ENCODE assay signal across 8 mouse cellular contexts in the genomic region with DNA sequence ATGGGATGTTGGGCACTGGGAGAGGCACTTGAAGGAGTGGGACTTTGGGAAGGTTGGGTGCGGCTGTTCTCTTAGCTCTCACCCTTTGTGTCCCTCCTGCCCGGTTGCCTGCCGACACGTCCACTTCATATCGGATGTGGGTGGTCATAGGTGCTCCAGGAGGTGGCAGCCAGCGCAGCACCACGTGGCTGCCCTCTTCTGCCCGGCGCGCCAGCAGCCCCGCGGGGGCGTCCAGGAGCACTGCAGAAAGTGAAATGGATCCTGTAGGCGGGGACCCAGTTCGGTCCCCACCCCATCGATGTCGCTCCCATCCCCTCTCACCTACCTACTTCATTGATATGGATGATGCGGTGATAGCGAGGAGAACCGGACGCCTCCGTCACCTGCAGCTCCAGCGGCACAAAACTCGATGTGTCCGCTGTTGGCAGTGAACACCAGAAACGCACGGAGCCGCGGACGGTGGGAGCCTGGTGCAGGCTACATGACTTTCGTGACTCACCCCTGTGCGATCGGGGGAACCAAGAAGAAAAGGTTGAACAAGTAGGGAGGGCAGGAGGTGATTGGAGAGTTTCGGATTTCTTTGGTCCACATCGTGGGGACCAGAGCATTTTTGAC. TPM values are rescaled to one million over a fixed set of nuclear protein-coding genes. Genes with fewer than 3 reads are reported as not detected.
DNase-seq lines count a peak whose midpoint lies in the region; ATAC-seq and TF ChIP-seq lines count a peak whose summit lies in the region.

No protein-coding gene starts in this region.

- ATAC-seq in kidney, embryonic 14.5 days (ENCODE audit: low FRiP score, low TSS enrichment), result no peak
- ATAC-seq in hindbrain, postnatal 0 days, result no peak
- peak; percentile 10; the same call in 1 of the 2 replicates for ATAC-seq in megakaryocyte progenitor cell, adult 5-6 weeks (replicated peaks; ENCODE audit: poor library complexity)

- no peak for TF ChIP-seq POLR2A in cortical plate, adult 2 months (IDR thresholded peaks at IDR 0.05; ENCODE audit: extremely low read depth, insufficient read depth, low read length)

- H3K9ac ChIP-seq in kidney, embryonic 14.5 days (ENCODE audit: low read depth, low read length), result peak overlapping the region; percentile 47; the same call in 1 of the 2 replicates
- no peak overlapping the region for H3K9ac ChIP-seq in hindbrain, postnatal 0 days (replicated peaks; ENCODE audit: low read length)

- peaks cover 29% of the 10 kb centered on the region for H3K4me1 ChIP-seq in kidney, embryonic 14.5 days (ENCODE audit: control insufficient read depth, insufficient read depth, low read length)
- no peaks in the 10 kb centered on the region for H3K4me1 ChIP-seq in cortical plate, adult 2 months (ENCODE audit: control insufficient read depth, insufficient read depth, low read length)
- H3K4me1 ChIP-seq in hindbrain, postnatal 0 days (ENCODE audit: insufficient read depth, low read length), result peaks cover 14% of the 10 kb centered on the region

- no peaks in the 10 kb centered on the region; the same call in 1 of the 2 replicates for H3K36me3 ChIP-seq in kidney, embryonic 14.5 days (ENCODE audit: control insufficient read depth, insufficient read depth, low read length)
- no peaks in the 10 kb centered on the region for H3K36me3 ChIP-seq in hindbrain, postnatal 0 days (ENCODE audit: insufficient read depth, low read length)

- TF ChIP-seq CTCF in cortical plate, adult 2 months (IDR thresholded peaks at IDR 0.05; ENCODE audit: extremely low read depth, insufficient read depth, low read length), result no peak
- TF ChIP-seq CTCF in hindbrain, postnatal 0 days (IDR thresholded peaks at IDR 0.05; ENCODE audit: low read depth), result no peak

- peak overlapping the region; percentile 51 for H3K4me3 ChIP-seq in kidney, embryonic 14.5 days (ENCODE audit: low read length)
- H3K4me3 ChIP-seq in cortical plate, adult 2 months (ENCODE audit: insufficient read depth, low read length), result peak overlapping the region; percentile 23
- peak overlapping the region; percentile 40 for H3K4me3 ChIP-seq in hindbrain, postnatal 0 days (ENCODE audit: low read length)

- H3K4me2 ChIP-seq in kidney, embryonic 14.5 days (replicated peaks; ENCODE audit: low read depth, low read length), result peak overlapping the region; percentile 82
- peak overlapping the region; percentile 82 for H3K4me2 ChIP-seq in hindbrain, postnatal 0 days (ENCODE audit: low read depth, low read length)

- DNase-seq in kidney, postnatal 25 days, result no peak
- DNase-seq in hindbrain, postnatal 0 days (ENCODE audit: low spot score), result no peak
- DNase-seq in urinary bladder, postnatal 36 days (ENCODE audit: low spot score in 2 of 2), result no peak
- no peak for DNase-seq in adrenal gland, adult 8-10 months
- DNase-seq in right cerebral cortex, postnatal 25 days, result no peak

- H3K27ac ChIP-seq in kidney, embryonic 14.5 days (ENCODE audit: low read depth, low read length), result no peak overlapping the region
- H3K27ac ChIP-seq in cortical plate, adult 2 months (ENCODE audit: insufficient read depth, low read length), result no peak overlapping the region
- no peak overlapping the region for H3K27ac ChIP-seq in hindbrain, postnatal 0 days

- H3K27me3 ChIP-seq in kidney, embryonic 14.5 days (ENCODE audit: control insufficient read depth, insufficient read depth, low read length), result peaks cover 12% of the 10 kb centered on the region
- H3K27me3 ChIP-seq in hindbrain, postnatal 0 days (ENCODE audit: insufficient read depth, low read length), result peaks cover 33% of the 10 kb centered on the region

- 1% methylated on average over 35 of the region's 35 CpGs for WGBS in kidney, embryonic 14.5 days
- 4% methylated on average over 34 of the region's 35 CpGs for WGBS in hindbrain, postnatal 0 days

- no peaks in the 10 kb centered on the region for H3K9me3 ChIP-seq in kidney, embryonic 14.5 days (ENCODE audit: control insufficient read depth, low read length)
- no peaks in the 10 kb centered on the region for H3K9me3 ChIP-seq in hindbrain, postnatal 0 days (ENCODE audit: low read length)

RNA-seq across cellular contexts. Expression of gene Epor, which starts 1.8 kb away (rescaled TPM):
- polyA plus RNA-seq in kidney, embryonic 14.5 days (2014; fragmentation: Nextera tagmentation; extraction: Ambion mirVana), result 10.5 and 11.4 TPM in 2 replicates
- 12.6 and 15.3 TPM in 2 replicates for polyA plus RNA-seq in cortical plate, adult 2 months (2012; rRNA removed)
- total RNA-seq in hindbrain, postnatal 0 days (2014; rRNA removed), result 0.89 and 1.7 TPM in 2 replicates
- polyA plus RNA-seq in hindbrain, postnatal 0 days (2015; fragmentation: Nextera tagmentation; extraction: Ambion mirVana), result 2.3 TPM in 2 replicates
- 3.0 and 6.0 TPM in 2 replicates for total RNA-seq in megakaryocyte progenitor cell, adult 5-6 weeks (2015)
- 3.8 and 5.0 TPM in 2 replicates for total RNA-seq in megakaryocyte progenitor cell, adult 5-6 weeks (2017)
- total RNA-seq in adrenal gland, adult 8-10 months (2022), result 1 to 10 TPM; 1.2 to 4.7 (median 2.0) TPM

RNA-seq across cellular contexts. Expression of gene Swsap1, which starts 5.9 kb away (rescaled TPM):
- 11.4 and 12.8 TPM in 2 replicates for polyA plus RNA-seq in kidney, embryonic 14.5 days (2014; fragmentation: Nextera tagmentation; extraction: Ambion mirVana)
- polyA plus RNA-seq in cortical plate, adult 2 months (2012; rRNA removed), result 7.3 and 8.1 TPM in 2 replicates
- 27.8 and 35.8 TPM in 2 replicates for total RNA-seq in hindbrain, postnatal 0 days (2014; rRNA removed)
- 8.0 and 9.0 TPM in 2 replicates for polyA plus RNA-seq in hindbrain, postnatal 0 days (2015; fragmentation: Nextera tagmentation; extraction: Ambion mirVana)
- 8.1 and 9.0 TPM in 2 replicates for total RNA-seq in megakaryocyte progenitor cell, adult 5-6 weeks (2015)
- 4.1 and 5.8 TPM in 2 replicates for total RNA-seq in megakaryocyte progenitor cell, adult 5-6 weeks (2017)
- total RNA-seq in adrenal gland, adult 8-10 months (2022), result 10 to 100 TPM; 17.5 to 22.5 (median 20.0) TPM

RNA-seq across cellular contexts. Expression of gene Plppr2, which starts 24.6 kb away (rescaled TPM):
- 7.0 and 9.2 TPM in 2 replicates for polyA plus RNA-seq in kidney, embryonic 14.5 days (2014; fragmentation: Nextera tagmentation; extraction: Ambion mirVana)
- polyA plus RNA-seq in cortical plate, adult 2 months (2012; rRNA removed), result 183 and 199 TPM in 2 replicates
- 147 and 151 TPM in 2 replicates for total RNA-seq in hindbrain, postnatal 0 days (2014; rRNA removed)
- 85.6 and 95.2 TPM in 2 replicates for polyA plus RNA-seq in hindbrain, postnatal 0 days (2015; fragmentation: Nextera tagmentation; extraction: Ambion mirVana)
- 0.42 TPM in 2 replicates for total RNA-seq in megakaryocyte progenitor cell, adult 5-6 weeks (2015)
- 0.21 TPM in 1 of 2 replicates, not detected in the other for total RNA-seq in megakaryocyte progenitor cell, adult 5-6 weeks (2017)
- total RNA-seq in adrenal gland, adult 8-10 months (2022), result 10 to 100 TPM; 19.6 to 44.0 (median 32.1) TPM

RNA-seq across cellular contexts. Expression of gene Rgl3, which starts 27.8 kb away (rescaled TPM):
- polyA plus RNA-seq in kidney, embryonic 14.5 days (2014; fragmentation: Nextera tagmentation; extraction: Ambion mirVana), result 13.7 and 20.8 TPM in 2 replicates
- 5.2 and 5.4 TPM in 2 replicates for polyA plus RNA-seq in cortical plate, adult 2 months (2012; rRNA removed)
- total RNA-seq in hindbrain, postnatal 0 days (2014; rRNA removed), result 4.2 and 5.1 TPM in 2 replicates
- 2.5 and 3.5 TPM in 2 replicates for polyA plus RNA-seq in hindbrain, postnatal 0 days (2015; fragmentation: Nextera tagmentation; extraction: Ambion mirVana)
- not detected in 2 replicates for total RNA-seq in megakaryocyte progenitor cell, adult 5-6 weeks (2015)
- total RNA-seq in megakaryocyte progenitor cell, adult 5-6 weeks (2017), result not detected in 2 replicates
- total RNA-seq in adrenal gland, adult 8-10 months (2022), result 10 to 100 TPM; 23.7 to 72.6 (median 49.6) TPM

RNA-seq across cellular contexts. Expression of gene Tmem205, which starts 34.1 kb away (rescaled TPM):
- polyA plus RNA-seq in kidney, embryonic 14.5 days (2014; fragmentation: Nextera tagmentation; extraction: Ambion mirVana), result 54.0 and 67.5 TPM in 2 replicates
- polyA plus RNA-seq in cortical plate, adult 2 months (2012; rRNA removed), result 57.0 and 57.7 TPM in 2 replicates
- total RNA-seq in hindbrain, postnatal 0 days (2014; rRNA removed), result 34.9 and 52.0 TPM in 2 replicates
- polyA plus RNA-seq in hindbrain, postnatal 0 days (2015; fragmentation: Nextera tagmentation; extraction: Ambion mirVana), result 56.2 and 56.3 TPM in 2 replicates
- total RNA-seq in megakaryocyte progenitor cell, adult 5-6 weeks (2015), result 49.4 and 60.5 TPM in 2 replicates
- 19.7 and 22.1 TPM in 2 replicates for total RNA-seq in megakaryocyte progenitor cell, adult 5-6 weeks (2017)
- 100 to 1,000 TPM; 375 to 588 (median 495) TPM for total RNA-seq in adrenal gland, adult 8-10 months (2022)

Comparison
In these comparisons a context has a peak if more than half of its experiments do, and no peak if none do; other contexts are left out.
1. RNA of gene Plppr2, which starts 24.6 kb away (total RNA-seq): 147 to 151 TPM in hindbrain, postnatal 0 days and 19.6 to 44.0 TPM in adrenal gland, adult 8-10 months; 0.21 to 0.42 TPM in megakaryocyte progenitor cell, adult 5-6 weeks; every median in the first group is over 10 times any median in the second.
2. Peak in every context shown above with its lines, with median percentiles within 50 percentile points of each other: H3K4me3 ChIP-seq.